Mouse (Mus musculus): ENCODE results near the gene Pgrmc2.

Pgrmc2 gene

GRCm38 (mm10) chr3:41082885-41083789 is at the start of gene Pgrmc2:
Gene Pgrmc2 (minus strand): TSS chr3:41083046.
- peak; percentile 98 for DNase-seq (ENCODE audit: low spot score)

GRCm38 (mm10) chr3:41124000-41124294 is 41.1 kb upstream of the Pgrmc2 start:
- DNase-seq (ENCODE audit: low spot score) = no peak

- DNase-seq (ENCODE audit: low spot score) = no peak
These were observed 40.5 kb upstream of the Pgrmc2 start for GRCm38 (mm10) chr3:41123190-41123999.

DNA sequence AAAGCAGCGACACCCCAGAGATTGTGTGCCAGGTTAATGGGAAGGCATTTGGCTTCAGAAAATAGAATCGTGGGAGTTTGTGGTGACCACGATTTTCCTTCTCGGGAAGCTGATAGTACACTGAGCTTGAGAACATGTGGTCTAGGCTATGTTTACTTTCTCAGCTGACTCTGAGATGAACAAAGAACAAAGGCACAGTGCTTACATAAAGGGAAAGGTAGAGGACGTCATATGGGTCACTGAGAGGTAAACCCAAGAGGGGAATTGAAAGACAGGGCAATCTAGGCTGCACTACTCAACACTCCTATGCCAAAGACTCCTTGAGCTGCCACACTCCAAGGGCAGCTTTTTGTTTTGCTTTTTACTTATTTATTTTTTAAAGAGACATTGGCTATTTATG is 35.3 kb upstream of the Pgrmc2 start:
- no peak for DNase-seq (ENCODE audit: low spot score)

DNA sequence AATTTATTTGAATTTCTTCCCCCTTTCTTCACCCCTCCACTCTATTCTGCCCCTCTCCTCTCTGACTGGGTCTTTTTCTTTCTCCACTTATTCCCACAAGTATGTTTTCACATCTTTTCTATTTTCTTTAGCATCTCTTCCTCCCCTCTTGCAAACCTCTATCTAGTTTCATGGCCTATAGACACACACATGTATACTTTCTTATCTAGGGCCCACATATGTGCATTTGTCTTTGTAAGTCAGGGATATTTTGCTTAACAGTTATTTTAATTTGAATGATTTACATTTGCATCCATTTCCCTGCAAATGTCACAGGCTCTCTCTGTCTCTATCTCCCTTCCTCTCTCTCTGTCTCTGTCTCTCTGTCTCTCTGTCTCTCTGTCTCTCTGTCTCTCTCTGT is 34.6 kb upstream of the Pgrmc2 start:
- DNase-seq (ENCODE audit: low spot score) = no peak

- no peak for DNase-seq (ENCODE audit: low spot score)
These were observed 30.3 kb upstream of the Pgrmc2 start for GRCm38 (mm10) chr3:41113186-41113585.

DNA sequence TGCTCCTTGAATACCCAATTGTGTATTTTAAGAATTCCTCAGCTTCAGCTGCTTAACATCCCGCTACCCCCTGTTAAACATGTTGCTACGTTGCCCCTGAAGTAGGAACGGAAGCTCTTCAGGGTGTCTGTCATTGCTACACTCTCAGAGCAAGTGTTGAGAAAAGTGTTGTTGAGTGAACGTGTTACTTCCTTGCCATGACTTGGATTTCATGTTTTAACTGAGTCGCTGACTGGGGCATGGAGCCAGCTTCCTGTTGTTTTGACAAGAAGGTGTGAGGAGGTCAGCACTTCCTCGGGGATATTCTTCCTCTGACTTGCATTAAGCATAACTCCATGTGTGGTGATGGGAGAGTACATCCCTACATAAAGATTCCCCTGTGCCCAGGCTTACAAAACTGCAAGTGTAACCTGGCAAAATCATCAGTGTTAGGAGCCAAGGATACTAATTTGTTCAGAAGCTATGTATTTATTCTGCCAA is 25.5 kb upstream of the Pgrmc2 start:
- no peak for DNase-seq (ENCODE audit: low spot score)

- no peak for DNase-seq (ENCODE audit: low spot score)
These were observed 24.9 kb upstream of the Pgrmc2 start for GRCm38 (mm10) chr3:41107600-41108305.

GRCm38 (mm10) chr3:41101905-41102304 is 19.1 kb upstream of the Pgrmc2 start:
- no peak for DNase-seq (ENCODE audit: low spot score)

DNA sequence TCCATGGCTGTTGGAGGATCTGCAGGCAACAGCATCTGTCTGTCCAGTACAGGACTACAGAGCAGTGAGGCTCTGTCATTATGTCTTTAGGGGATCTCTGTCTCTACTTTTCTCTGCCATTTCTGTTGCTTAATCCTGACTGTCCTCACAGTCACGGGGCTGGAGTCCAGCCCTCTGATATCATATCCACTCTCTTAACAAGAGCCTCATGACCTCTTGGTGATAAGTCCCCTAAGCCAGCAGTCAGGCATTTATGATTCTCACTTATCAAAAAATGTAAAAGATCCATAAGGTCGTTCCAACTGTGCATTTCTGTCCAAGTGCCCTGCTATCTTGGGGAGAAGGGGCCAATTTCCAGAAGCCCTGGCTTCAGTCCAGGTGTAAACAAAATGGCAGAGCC is 17.3 kb upstream of the Pgrmc2 start:
- no peak for DNase-seq (ENCODE audit: low spot score)

DNA sequence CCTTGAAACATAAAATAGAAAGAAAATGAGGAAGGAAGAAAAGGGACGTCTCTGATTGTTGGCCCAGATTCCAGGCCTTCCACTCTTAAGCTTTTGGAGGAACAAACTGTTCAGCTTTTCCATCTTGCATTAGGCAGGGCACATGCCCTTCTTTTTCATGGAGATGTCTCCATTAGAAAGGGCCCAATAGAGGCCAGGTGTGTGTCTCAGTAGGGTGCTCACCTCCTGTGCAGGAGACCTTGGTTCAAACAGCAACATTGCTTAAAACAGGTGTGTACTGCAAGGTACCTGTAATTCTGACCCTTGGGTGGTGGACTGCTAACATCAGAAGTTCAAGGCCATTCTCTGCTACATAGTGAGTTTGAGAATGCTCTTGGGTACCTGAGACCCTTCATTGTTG is 16.8 kb upstream of the Pgrmc2 start:
- no peak for DNase-seq (ENCODE audit: low spot score)

GRCm38 (mm10) chr3:41093210-41093609 is 10.4 kb upstream of the Pgrmc2 start:
- no peak for DNase-seq (ENCODE audit: low spot score)

DNA sequence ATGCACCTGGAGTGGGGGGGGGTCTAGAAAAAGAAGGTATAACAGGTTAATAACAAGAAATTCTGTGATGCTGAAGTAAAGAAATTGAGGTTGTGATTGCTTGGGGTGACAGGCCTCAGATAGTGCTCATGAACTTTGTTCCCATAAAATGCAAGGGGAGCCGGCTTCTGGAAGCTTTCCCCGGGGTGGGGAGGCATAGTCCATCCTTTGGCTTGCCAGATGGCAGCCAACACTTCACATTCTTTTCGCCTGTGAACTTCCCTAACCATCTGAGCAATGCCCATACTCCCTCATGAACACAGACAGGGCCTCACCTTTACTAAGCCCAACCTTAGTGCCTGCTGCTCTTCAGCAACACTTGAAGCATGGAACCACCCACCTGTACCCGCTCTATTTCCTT is 9.5 kb upstream of the Pgrmc2 start:
- DNase-seq (ENCODE audit: low spot score) = no peak

DNA sequence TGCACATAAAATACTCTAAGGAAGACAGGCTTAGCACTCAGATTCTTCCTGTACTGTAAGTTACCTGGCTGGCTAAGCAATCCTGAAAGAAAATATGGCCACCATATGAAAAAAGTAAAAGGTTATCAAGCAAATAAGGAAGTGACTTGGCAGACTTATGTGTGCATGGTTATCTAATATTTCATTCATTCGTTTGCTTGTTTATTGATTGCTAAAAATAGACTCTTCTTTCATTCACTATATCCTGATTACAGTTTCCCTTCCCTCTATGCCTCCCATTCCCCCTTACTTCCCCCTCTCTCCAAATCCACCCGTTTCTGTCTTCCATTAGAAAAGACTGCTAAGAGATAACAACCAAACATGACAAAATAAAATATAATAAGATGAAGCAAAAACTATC is 8.0 kb upstream of the Pgrmc2 start:
- no peak for DNase-seq (ENCODE audit: low spot score)

DNA sequence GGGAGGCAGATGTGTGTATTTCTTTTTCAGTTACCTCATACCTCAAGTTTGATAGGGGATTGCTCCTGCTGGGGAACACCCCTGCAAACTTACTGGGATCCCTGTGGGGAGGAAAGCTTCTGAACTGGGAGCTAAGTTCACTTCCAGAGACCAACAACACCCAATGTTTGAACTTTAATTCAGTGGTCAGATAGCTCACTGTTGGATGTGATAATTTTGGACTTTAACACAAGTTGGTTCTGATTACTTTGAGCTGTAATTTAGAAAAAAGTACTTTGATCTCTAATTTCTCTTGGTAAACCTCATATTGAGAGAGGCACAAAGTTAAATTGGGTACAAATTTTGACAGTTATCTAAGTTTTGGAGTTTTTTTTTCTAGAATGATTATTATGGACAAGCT is 4.2 kb upstream of the Pgrmc2 start:
- DNase-seq (ENCODE audit: low spot score) = no peak

- no peak for DNase-seq (ENCODE audit: low spot score)
These were observed 1.6 kb upstream of the Pgrmc2 start for GRCm38 (mm10) chr3:41084421-41084820.

GRCm38 (mm10) chr3:41083790-41084112 is 905 bp upstream of the Pgrmc2 start:
- no peak for DNase-seq (ENCODE audit: low spot score)

- no peak for DNase-seq (ENCODE audit: low spot score)
These were observed 344 bp downstream of the Pgrmc2 start for GRCm38 (mm10) chr3:41082520-41082884.

GRCm38 (mm10) chr3:41081474-41082301 is 1.2 kb downstream of the Pgrmc2 start:
- DNase-seq (ENCODE audit: low spot score) = peak; percentile 23

GRCm38 (mm10) chr3:41080724-41081123 is 2.1 kb downstream of the Pgrmc2 start:
- DNase-seq (ENCODE audit: low spot score) = no peak

DNA sequence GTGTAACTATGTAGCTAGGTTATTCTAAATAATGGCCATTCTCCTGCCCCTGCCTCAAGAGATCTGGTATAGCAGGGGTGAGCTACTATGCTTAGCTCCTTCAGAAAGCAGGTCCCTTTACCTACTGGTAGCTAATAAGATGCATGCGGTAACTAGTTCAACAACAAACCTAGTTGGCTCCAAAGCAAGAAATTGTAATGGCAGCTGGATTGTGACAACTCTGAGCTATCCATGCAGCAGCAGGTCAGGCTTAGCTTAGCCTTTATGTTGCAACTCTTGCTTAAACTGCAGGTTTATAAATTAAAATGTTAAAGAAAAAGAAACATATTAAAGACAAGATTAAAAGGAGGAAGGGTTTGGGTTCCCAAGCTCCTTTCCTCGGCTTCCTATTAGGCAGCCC is 4.2 kb downstream of the Pgrmc2 start:
- no peak for DNase-seq (ENCODE audit: low spot score)

DNA sequence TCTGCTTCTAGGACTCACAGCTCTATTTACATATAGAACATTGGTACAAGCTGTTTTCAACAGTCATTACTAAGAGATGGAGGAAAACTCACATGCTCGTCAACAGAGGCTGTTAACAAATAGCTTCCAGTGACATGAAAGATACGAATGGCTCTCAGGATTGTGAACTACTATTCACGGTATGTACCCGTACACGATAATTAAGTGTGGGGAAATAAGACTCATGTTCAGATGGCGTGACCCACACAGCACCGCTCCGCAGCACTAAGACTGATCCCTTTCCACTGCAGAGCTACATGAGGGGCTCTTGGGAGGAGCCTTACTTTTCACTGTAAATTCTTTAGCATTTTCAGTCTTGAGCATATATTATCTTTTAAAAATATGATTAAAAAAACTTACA is 7.5 kb downstream of the Pgrmc2 start:
- no peak for DNase-seq (ENCODE audit: low spot score)

All from urinary bladder, postnatal 14 days (tissue).